Mouse (Mus musculus): ENCODE data around the gene 4933427I04Rik. TPM values are rescaled to one million over a fixed set of nuclear protein-coding genes. Genes with fewer than 3 reads are reported as not detected.

Gene 4933427I04Rik
- polyA plus RNA-seq, 1 experiment, result not detected

Other genes with a start within 250 kb of the 4933427I04Rik start
- gene Macf1, start 175.3 kb upstream of the 4933427I04Rik start, polyA plus RNA-seq (2012; rRNA removed), result 164 and 184 TPM in 2 replicates
- 517 and 524 TPM in 2 replicates for gene Ndufs5, start 141.5 kb upstream of the 4933427I04Rik start, polyA plus RNA-seq (2012; rRNA removed)
- gene Akirin1, start 109.3 kb upstream of the 4933427I04Rik start, polyA plus RNA-seq (2012; rRNA removed), result 50.9 and 52.4 TPM in 2 replicates
- 1.2 and 1.8 TPM in 2 replicates for gene Rhbdl2, start 71.8 kb upstream of the 4933427I04Rik start, polyA plus RNA-seq (2012; rRNA removed)
- 8.7 and 9.3 TPM in 2 replicates for gene Mycbp, start 45.2 kb downstream of the 4933427I04Rik start, polyA plus RNA-seq (2012; rRNA removed)
- 72.9 and 73.7 TPM in 2 replicates for gene Rragc, start 57.8 kb downstream of the 4933427I04Rik start, polyA plus RNA-seq (2012; rRNA removed)
- gene 4930535I16Rik, start 58.3 kb downstream of the 4933427I04Rik start, polyA plus RNA-seq (2012; rRNA removed), result not detected in 2 replicates

All from frontal cortex, adult 2 months (tissue).